Mouse (Mus musculus) embryonic facial prominence, embryonic 12.5 days (tissue): ENCODE measurements around the gene Ttc14. TPM values are rescaled to one million over a fixed set of nuclear protein-coding genes. Genes with fewer than 3 reads are reported as not detected.

ENCODE experiments used
- ATAC-seq: fragments of 200-750 bp; cut with Nextera tagmentation; 2 replicates; pipeline ENCODE4 v1.8.0; 2017; ENCODE audit not compliant: insufficient number of reproducible peaks, insufficient read depth, low FRiP score, low TSS enrichment
- H3K27ac ChIP-seq: fragments of 300-500 bp; sonication (generic); 2 replicates; pipeline ENCODE4 v1.5.1; 2016; ENCODE audit warnings: mild to moderate bottlenecking
- H3K27me3 ChIP-seq: fragments of 300-500 bp; sonication (generic); 2 replicates; pipeline ENCODE4 v1.6.1; 2016; ENCODE audit warnings: mild to moderate bottlenecking, moderate library complexity
- H3K36me3 ChIP-seq: fragments of 300-500 bp; sonication (generic); 2 replicates; pipeline ENCODE4 v1.6.1; 2016; ENCODE audit warnings: mild to moderate bottlenecking
- H3K4me1 ChIP-seq: fragments of 300-500 bp; sonication (generic); 2 replicates; pipeline ENCODE4 v1.6.1; 2016
- H3K4me2 ChIP-seq: fragments of 300-500 bp; sonication (generic); replicated peaks from 2 replicates; pipeline ENCODE4 v1.6.1; 2016; ENCODE audit warnings: mild to moderate bottlenecking, moderate library complexity
- H3K4me3 ChIP-seq: fragments of 300-500 bp; sonication (generic); 2 replicates; pipeline ENCODE4 v1.5.1; 2016; ENCODE audit warnings: mild to moderate bottlenecking
- H3K9ac ChIP-seq: fragments of 300-500 bp; sonication (generic); 2 replicates; pipeline ENCODE4 v1.6.1; 2016; ENCODE audit warnings: mild to moderate bottlenecking, moderate library complexity
- H3K9me3 ChIP-seq: fragments of 300-500 bp; sonication (generic); 2 replicates; pipeline ENCODE4 v1.6.1; 2016; ENCODE audit warnings: mild to moderate bottlenecking, moderate library complexity
- WGBS: fragments of 180-500 bp; shearing (Covaris S2); methylation state at CpG from one replicate; pipeline ENCODE4 v1.1.7; 2016; 5-methylcytosine and 5-hydroxymethylcytosine counted together
- polyA plus RNA-seq: library from polyadenylated mRNA; unstranded; fragments of >200 nt; fragmentation: Nextera tagmentation; extraction: Ambion mirVana; gene quantifications from 2 replicates; pipeline ENCODE4 v1.2.1, GENCODE M21; 2016

Ttc14 gene
- polyA plus RNA-seq, 1 experiment from 2014 or later = 89.6 TPM

GRCm38 (mm10) chr3:33853062-33853461 is 53.4 kb downstream of the Ttc14 start:
- no peaks in the 10 kb centered on the region for H3K36me3 ChIP-seq
- H3K4me1 ChIP-seq = no peaks in the 10 kb centered on the region
- H3K9ac ChIP-seq = no peak overlapping the region
- no peaks in the 10 kb centered on the region for H3K27me3 ChIP-seq
- no peaks in the 10 kb centered on the region for H3K9me3 ChIP-seq
- no peak overlapping the region for H3K4me3 ChIP-seq
- WGBS = 59% methylated on average over 1 of the region's 1 CpGs
- no peak overlapping the region for H3K4me2 ChIP-seq
- no peak for ATAC-seq
- H3K27ac ChIP-seq = no peak overlapping the region

- no peak for ATAC-seq
- Histone ChIP-seq H3K9ac (no peak overlapping the region), H3K4me3 (no peak overlapping the region), H3K4me2 (no peak overlapping the region), H3K36me3 (no peaks in the 10 kb centered on the region), H3K9me3 (no peaks in the 10 kb centered on the region), H3K4me1 (no peaks in the 10 kb centered on the region), H3K27ac (no peak overlapping the region), H3K27me3 (no peaks in the 10 kb centered on the region)
- WGBS = 74% methylated on average over 3 of the region's 3 CpGs
Observed at GRCm38 (mm10) chr3:33858939-33859338, 59.3 kb downstream of the Ttc14 start.

- H3K27ac ChIP-seq = no peak overlapping the region
- no peaks in the 10 kb centered on the region for H3K4me1 ChIP-seq
- no peaks in the 10 kb centered on the region for H3K27me3 ChIP-seq
- no peak overlapping the region for H3K9ac ChIP-seq
- ATAC-seq = no peak
- no peak overlapping the region for H3K4me2 ChIP-seq
- no peaks in the 10 kb centered on the region for H3K36me3 ChIP-seq
- H3K9me3 ChIP-seq = no peaks in the 10 kb centered on the region
- H3K4me3 ChIP-seq = no peak overlapping the region
Observed at GRCm38 (mm10) chr3:33864000-33864540, 64.4 kb downstream of the Ttc14 start.

Other genes with a start within 250 kb of the Ttc14 start
- gene Ccdc39, start 44.5 kb downstream of the Ttc14 start, polyA plus RNA-seq = 5.7 and 5.9 TPM in 2 replicates
- gene Fxr1, start 220.1 kb downstream of the Ttc14 start, polyA plus RNA-seq = 61.4 and 69.2 TPM in 2 replicates